Mouse (Mus musculus) heart, adult 2 months (tissue): ENCODE data around the gene Smo. TPM values are rescaled to one million over a fixed set of nuclear protein-coding genes. Genes with fewer than 3 reads are reported as not detected.

Experiments
- DNase-seq, 2 experiments: peaks; one replicate each; pipeline ENCODE4 v3.0.0; 2021
- H3K27ac ChIP-seq: fragments of 200-600 bp; 2 replicates; pipeline ENCODE4 v1.8.1; 2022
- H3K27me3 ChIP-seq: fragments of 200-500 bp; 2 replicates; pipeline ENCODE4 v1.6.1; 2012; ENCODE audit warnings: mild to moderate bottlenecking, low read length, inconsistent platforms, mixed read lengths; ENCODE audit not compliant: control insufficient read depth, insufficient read depth
- H3K36me3 ChIP-seq: fragments of 200-500 bp; 2 replicates; pipeline ENCODE4 v1.6.1; 2012; ENCODE audit warnings: low read length, inconsistent platforms; ENCODE audit not compliant: control insufficient read depth, insufficient read depth
- H3K4me1 ChIP-seq: fragments of 200-500 bp; 2 replicates; pipeline ENCODE4 v1.6.1; 2011; ENCODE audit warnings: low read length; ENCODE audit not compliant: control insufficient read depth, insufficient read depth
- H3K4me3 ChIP-seq: fragments of 200-600 bp; 2 replicates; pipeline ENCODE4 v1.8.1; 2022
- H3K79me2 ChIP-seq: fragments of 200-500 bp; replicated peaks from 2 replicates; pipeline ENCODE4 v1.6.1; 2012; ENCODE audit warnings: mild to moderate bottlenecking, inconsistent platforms, low read length, moderate library complexity, mixed read lengths; ENCODE audit not compliant: control insufficient read depth, insufficient read depth
- H3K9ac ChIP-seq: fragments of 200-500 bp; 2 replicates; pipeline ENCODE4 v1.6.1; 2012; ENCODE audit warnings: low read depth, mild to moderate bottlenecking, control low read depth, inconsistent platforms, low read length, mixed read lengths
- CTCF ChIP-seq: fragments of 200-600 bp; IDR thresholded peaks from 2 replicates; pipeline ENCODE4 v1.8.1; 2022; ENCODE audit warnings: antibody characterized with exemption, mild to moderate bottlenecking, moderate library complexity
- EP300 ChIP-seq: fragments of 200-500 bp; IDR thresholded peaks from 2 replicates; pipeline ENCODE4 v1.6.1; 2011; ENCODE audit warnings: low read depth, low read length, control low read depth; ENCODE audit not compliant: insufficient read depth
- POLR2A ChIP-seq: fragments of 200-500 bp; IDR thresholded peaks from 2 replicates; pipeline ENCODE4 v1.6.1; 2011; ENCODE audit warnings: mild to moderate bottlenecking, low read depth, low read length, control low read depth; ENCODE audit not compliant: insufficient read depth
- WGBS: fragments of 180-500 bp; shearing (Covaris S2); methylation state at CpG from one replicate; pipeline ENCODE4 v1.1.7; 2018; 5-methylcytosine and 5-hydroxymethylcytosine counted together
- intact Hi-C: fragments of 180-260 bp; cut with DNase I; formaldehyde crosslinking; loops from one replicate; pipeline ENCODE4 v1.15.1; 2025
- polyA plus RNA-seq: library from polyadenylated mRNA; depleted of rRNA; stranded (reverse); fragments of >200 nt; gene quantifications from 2 replicates; pipeline ENCODE4 v1.2.3, GENCODE M21; 2012
- total RNA-seq, 2 experiments: library from RNA; stranded (reverse); gene quantifications; 2 replicates each; pipeline ENCODE4 v1.2.3; 2021

Smo gene
- total and polyA plus RNA-seq, 3 experiments = 8.3 to 12.7 (median 8.5) TPM

- DNase-seq = no peak
- H3K9ac ChIP-seq = no peak overlapping the region
- peaks cover 1% of the 10 kb centered on the region; the same call in 1 of the 2 replicates for H3K4me1 ChIP-seq
- WGBS = 81% methylated on average over 7 of the region's 7 CpGs
- no peaks in the 10 kb centered on the region for H3K27me3 ChIP-seq
- no peaks in the 10 kb centered on the region for H3K36me3 ChIP-seq
- TF ChIP-seq POLR2A (no peak), EP300 (no peak), CTCF (no peak)
- no peaks in the 10 kb centered on the region for H3K79me2 ChIP-seq
- no peak overlapping the region for H3K4me3 ChIP-seq
- intact Hi-C loops = no loop called here
- H3K27ac ChIP-seq = no peak overlapping the region
Observed at GRCm38 (mm10) chr6:29695975-29696374, 39.3 kb upstream of the Smo start.

GRCm38 (mm10) chr6:29697139-29697538, 38.2 kb upstream of the Smo start:
- Histone ChIP-seq H3K27me3 (no peaks in the 10 kb centered on the region), H3K9ac (no peak overlapping the region), H3K4me1 (peaks cover 1% of the 10 kb centered on the region; the same call in 1 of the 2 replicates), H3K4me3 (no peak overlapping the region), H3K36me3 (no peaks in the 10 kb centered on the region), H3K27ac (no peak overlapping the region), H3K79me2 (no peaks in the 10 kb centered on the region)
- intact Hi-C loops = no loop called here
- TF ChIP-seq CTCF (no peak), EP300 (no peak), POLR2A (no peak)
- no peak for DNase-seq

- H3K27ac ChIP-seq = no peak overlapping the region
Observed at GRCm38 (mm10) chr6:29697548-29697947, 37.8 kb upstream of the Smo start.

GRCm38 (mm10) chr6:29699085-29699745, 36.1 kb upstream of the Smo start:
- TF ChIP-seq EP300 (no peak), POLR2A (no peak), CTCF (no peak)
- H3K4me1 ChIP-seq = no peaks in the 10 kb centered on the region
- no peak overlapping the region for H3K4me3 ChIP-seq
- no peaks in the 10 kb centered on the region for H3K79me2 ChIP-seq
- no peak for DNase-seq
- H3K27ac ChIP-seq = no peak overlapping the region
- no peaks in the 10 kb centered on the region for H3K27me3 ChIP-seq
- 88% methylated on average over 7 of the region's 7 CpGs for WGBS
- intact Hi-C loops = no loop called here
- no peak overlapping the region for H3K9ac ChIP-seq
- no peaks in the 10 kb centered on the region for H3K36me3 ChIP-seq

More at GRCm38 (mm10) chr6:29697548-29697947, 37.8 kb upstream of the Smo start:
- Histone ChIP-seq H3K4me3 (no peak overlapping the region), H3K36me3 (no peaks in the 10 kb centered on the region), H3K4me1 (peaks cover 1% of the 10 kb centered on the region; the same call in 1 of the 2 replicates), H3K27me3 (no peaks in the 10 kb centered on the region), H3K9ac (no peak overlapping the region), H3K79me2 (no peaks in the 10 kb centered on the region)
- intact Hi-C loops = no loop called here
- no peak for DNase-seq
- 57% methylated on average over 3 of the region's 3 CpGs for WGBS
- TF ChIP-seq EP300 (no peak), POLR2A (no peak), CTCF (no peak)

GRCm38 (mm10) chr6:29701051-29701450, 34.3 kb upstream of the Smo start:
- 64% methylated on average over 6 of the region's 6 CpGs for WGBS
- TF ChIP-seq EP300 = no peak
- H3K27ac ChIP-seq = no peak overlapping the region
- no peaks in the 10 kb centered on the region for H3K79me2 ChIP-seq
- DNase-seq = no peak
- no peaks in the 10 kb centered on the region for H3K27me3 ChIP-seq
- H3K9ac ChIP-seq = no peak overlapping the region
- no peak overlapping the region for H3K4me3 ChIP-seq
- H3K36me3 ChIP-seq = no peaks in the 10 kb centered on the region
- H3K4me1 ChIP-seq = no peaks in the 10 kb centered on the region
- intact Hi-C loops = no loop called here

- H3K27ac ChIP-seq = no peak overlapping the region
- no peaks in the 10 kb centered on the region for H3K4me1 ChIP-seq
- 78% methylated on average over 3 of the region's 3 CpGs for WGBS
- TF ChIP-seq CTCF = no peak
- TF ChIP-seq EP300 = no peak
- TF ChIP-seq POLR2A = no peak
- H3K4me3 ChIP-seq = no peak overlapping the region
- no peaks in the 10 kb centered on the region for H3K79me2 ChIP-seq
- intact Hi-C loops = no loop called here
- no peaks in the 10 kb centered on the region for H3K36me3 ChIP-seq
- no peak for DNase-seq
- H3K9ac ChIP-seq = no peak overlapping the region
- H3K27me3 ChIP-seq = no peaks in the 10 kb centered on the region
Observed at GRCm38 (mm10) chr6:29702126-29702525, 33.2 kb upstream of the Smo start.
